Mouse (Mus musculus) heart, embryonic 15.5 days (tissue): ENCODE measurements around the gene Efemp2. TPM values are rescaled to one million over a fixed set of nuclear protein-coding genes. Genes with fewer than 3 reads are reported as not detected.

Source experiments
- ATAC-seq: fragments of 200-750 bp; cut with Nextera tagmentation; replicated peaks from 2 replicates; pipeline ENCODE4 v1.8.0; 2017; ENCODE audit warnings: low read depth, moderate TSS enrichment; ENCODE audit not compliant: insufficient number of reproducible peaks, insufficient read depth, low FRiP score
- H3K27ac ChIP-seq: fragments of 300-500 bp; sonication (generic); 2 replicates; pipeline ENCODE4 v1.5.1; 2015; ENCODE audit warnings: mild to moderate bottlenecking, inconsistent platforms
- H3K27me3 ChIP-seq: fragments of 300-500 bp; sonication (generic); 2 replicates; pipeline ENCODE4 v1.6.1; 2015; ENCODE audit warnings: inconsistent platforms
- H3K36me3 ChIP-seq: fragments of 300-500 bp; sonication (generic); 2 replicates; pipeline ENCODE4 v1.6.1; 2015; ENCODE audit warnings: mild to moderate bottlenecking, inconsistent platforms
- H3K4me1 ChIP-seq: fragments of 300-500 bp; sonication (generic); replicated peaks from 2 replicates; pipeline ENCODE4 v1.6.1; 2015; ENCODE audit warnings: inconsistent platforms
- H3K4me2 ChIP-seq: fragments of 300-500 bp; sonication (generic); 2 replicates; pipeline ENCODE4 v1.6.1; 2015; ENCODE audit warnings: inconsistent platforms, mild to moderate bottlenecking, moderate library complexity
- H3K4me3 ChIP-seq: fragments of 300-500 bp; sonication (generic); 2 replicates; pipeline ENCODE4 v1.5.1; 2015; ENCODE audit warnings: mild to moderate bottlenecking, inconsistent platforms
- H3K9ac ChIP-seq: fragments of 300-500 bp; sonication (generic); 2 replicates; pipeline ENCODE4 v1.6.1; 2015; ENCODE audit warnings: mild to moderate bottlenecking, inconsistent platforms
- H3K9me3 ChIP-seq: fragments of 300-500 bp; sonication (generic); replicated peaks from 2 replicates; pipeline ENCODE4 v1.6.1; 2016; ENCODE audit warnings: inconsistent platforms
- WGBS: fragments of 180-500 bp; shearing (Covaris S2); methylation state at CpG from one replicate; pipeline ENCODE4 v1.1.7; 2015; ENCODE audit warnings: mixed read lengths; 5-methylcytosine and 5-hydroxymethylcytosine counted together
- polyA plus RNA-seq: library from polyadenylated mRNA; unstranded; fragments of >200 nt; fragmentation: Nextera tagmentation; extraction: Ambion mirVana; gene quantifications from 2 replicates; pipeline ENCODE4 v1.2.1, GENCODE M21; 2015

The Efemp2 gene
- polyA plus RNA-seq, 1 experiment from 2014 or later, result 65.6 TPM

DNA sequence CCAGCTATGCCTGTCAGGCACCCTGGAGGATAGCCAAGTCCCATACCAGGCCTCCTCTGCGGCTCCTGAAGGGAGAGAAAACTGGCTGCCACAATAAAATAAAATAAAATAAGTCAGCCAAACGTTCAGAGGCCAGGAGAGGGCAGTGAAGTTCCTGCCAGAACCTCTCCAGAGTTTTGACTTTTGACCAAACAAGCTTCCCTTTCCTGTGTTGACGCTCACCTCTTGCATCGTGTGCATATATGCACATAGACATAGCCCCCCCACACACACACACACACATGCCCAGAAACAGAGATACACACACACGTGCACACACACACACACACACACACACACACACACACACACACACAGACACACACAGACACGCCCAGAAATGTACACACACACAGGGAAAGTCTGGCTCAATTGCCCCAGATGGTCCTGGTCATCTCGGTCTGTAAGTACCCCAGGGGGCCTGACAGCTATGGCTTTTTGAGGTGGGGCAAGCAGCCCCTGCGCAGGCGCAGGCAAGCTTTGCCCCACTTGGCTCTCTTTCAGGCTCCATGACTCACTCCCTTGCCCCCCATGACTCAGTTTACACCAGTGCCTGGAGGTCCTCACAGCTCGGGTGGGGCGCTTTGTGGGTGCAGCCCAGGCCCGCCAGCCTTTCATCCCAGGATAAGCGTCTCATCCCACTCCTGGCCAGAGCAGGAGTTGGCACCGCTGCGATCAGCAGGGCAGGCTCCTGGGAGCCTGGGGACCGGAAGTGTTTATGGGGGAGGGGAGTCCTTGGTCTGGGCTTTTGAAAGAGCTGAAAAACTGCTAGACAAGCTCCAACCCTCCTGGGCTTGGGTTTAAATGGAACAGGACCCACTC is 40.5 kb upstream of the Efemp2 start:
- Histone ChIP-seq H3K4me2 (peak overlapping the region; percentile 86), H3K4me3 (peak overlapping the region; percentile 46), H3K27me3 (peaks cover 5% of the 10 kb centered on the region; the same call in 1 of the 2 replicates), H3K9ac (peak overlapping the region; percentile 47), H3K27ac (peak overlapping the region; percentile 73), H3K9me3 (no peaks in the 10 kb centered on the region), H3K36me3 (no peaks in the 10 kb centered on the region), H3K4me1 (peaks cover 29% of the 10 kb centered on the region)
- peak; percentile 58; the same call in 1 of the 2 replicates for ATAC-seq
- WGBS, result 6% methylated on average over 16 of the region's 16 CpGs

DNA sequence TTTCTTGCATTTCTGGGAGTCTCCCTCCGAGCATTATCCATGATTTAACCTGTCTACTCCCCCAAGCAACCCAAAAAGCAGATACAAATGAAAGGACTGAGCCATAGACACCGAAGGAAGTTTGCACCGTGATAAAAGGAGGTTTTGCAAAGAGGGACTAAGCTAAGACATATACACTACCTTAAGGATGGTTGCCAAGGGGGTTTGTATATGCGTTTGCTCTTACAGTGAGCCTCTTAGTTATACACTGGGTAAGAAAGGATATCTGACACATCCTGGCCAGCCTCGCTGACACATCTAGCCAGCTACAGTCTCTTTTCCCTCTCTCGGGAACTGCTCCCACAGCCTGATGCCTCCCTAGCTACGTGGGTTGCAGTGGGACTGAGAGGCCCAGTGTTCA is 39.8 kb upstream of the Efemp2 start:
- Histone ChIP-seq H3K9me3 (no peaks in the 10 kb centered on the region), H3K4me1 (peaks cover 28% of the 10 kb centered on the region), H3K4me3 (peak overlapping the region; percentile 46; the same call in 1 of the 2 replicates), H3K9ac (no peak overlapping the region), H3K27me3 (peaks cover 5% of the 10 kb centered on the region; the same call in 1 of the 2 replicates), H3K36me3 (no peaks in the 10 kb centered on the region), H3K27ac (peak overlapping the region; percentile 73; the same call in 1 of the 2 replicates), H3K4me2 (peak overlapping the region; percentile 86)
- WGBS, result 48% methylated on average over 7 of the region's 7 CpGs
- no peak for ATAC-seq

DNA sequence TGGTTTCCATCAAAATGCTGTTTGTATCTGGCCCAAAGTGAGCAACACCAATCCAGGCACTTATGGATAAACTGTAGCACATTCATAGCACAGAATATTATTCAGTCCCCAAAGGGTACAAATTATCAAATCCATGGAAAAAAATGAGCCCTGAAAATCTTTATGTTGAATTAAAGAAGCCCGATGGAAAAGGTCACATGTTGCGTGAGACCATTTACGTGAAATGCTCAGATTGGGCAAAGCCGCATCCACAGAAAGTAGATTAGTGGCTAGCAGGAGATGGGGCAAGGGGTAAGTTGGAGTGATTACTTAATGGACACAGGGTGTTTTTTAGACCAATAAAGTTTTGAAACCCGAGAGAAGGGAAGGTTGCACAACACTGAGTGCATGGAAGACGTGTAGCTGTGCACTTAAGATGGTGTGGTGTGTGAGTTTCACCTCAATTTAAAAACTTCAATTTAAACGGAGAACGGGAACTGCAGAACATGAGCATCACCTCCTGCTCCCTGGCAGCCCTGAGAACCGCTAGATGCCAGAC is 29.3 kb upstream of the Efemp2 start:
- Histone ChIP-seq H3K4me1 (peaks cover 20% of the 10 kb centered on the region), H3K9me3 (no peaks in the 10 kb centered on the region), H3K9ac (no peak overlapping the region), H3K27me3 (peaks cover 41% of the 10 kb centered on the region), H3K4me3 (no peak overlapping the region), H3K36me3 (no peaks in the 10 kb centered on the region), H3K27ac (no peak overlapping the region), H3K4me2 (no peak overlapping the region)
- 61% methylated on average over 9 of the region's 9 CpGs for WGBS
- no peak for ATAC-seq

DNA sequence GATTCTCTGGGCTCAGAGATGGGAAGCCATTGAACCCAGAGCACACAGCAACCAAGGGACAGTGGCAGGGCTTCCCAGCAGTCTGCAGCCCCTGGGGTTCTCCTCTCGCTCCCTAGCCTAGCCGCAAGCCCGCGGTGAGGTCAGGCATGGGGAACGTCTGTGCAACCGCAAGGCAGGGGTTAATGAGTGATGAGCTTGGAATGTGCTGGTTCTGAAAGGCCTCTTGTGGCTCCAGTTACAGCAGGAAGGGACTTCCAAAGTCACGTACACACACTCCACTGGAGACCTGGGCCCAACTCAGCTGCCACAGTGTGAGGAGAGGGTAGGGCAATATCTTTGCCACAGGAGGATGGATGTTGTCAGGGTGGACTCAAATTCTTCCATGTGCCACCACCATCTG is 28.8 kb upstream of the Efemp2 start:
- no peaks in the 10 kb centered on the region for H3K36me3 ChIP-seq
- ATAC-seq, result no peak
- H3K27me3 ChIP-seq, result peaks cover 46% of the 10 kb centered on the region
- WGBS, result 15% methylated on average over 7 of the region's 7 CpGs
- H3K4me2 ChIP-seq, result no peak overlapping the region
- no peak overlapping the region for H3K27ac ChIP-seq
- H3K4me3 ChIP-seq, result no peak overlapping the region
- no peaks in the 10 kb centered on the region for H3K9me3 ChIP-seq
- H3K9ac ChIP-seq, result no peak overlapping the region
- H3K4me1 ChIP-seq, result peaks cover 20% of the 10 kb centered on the region

DNA sequence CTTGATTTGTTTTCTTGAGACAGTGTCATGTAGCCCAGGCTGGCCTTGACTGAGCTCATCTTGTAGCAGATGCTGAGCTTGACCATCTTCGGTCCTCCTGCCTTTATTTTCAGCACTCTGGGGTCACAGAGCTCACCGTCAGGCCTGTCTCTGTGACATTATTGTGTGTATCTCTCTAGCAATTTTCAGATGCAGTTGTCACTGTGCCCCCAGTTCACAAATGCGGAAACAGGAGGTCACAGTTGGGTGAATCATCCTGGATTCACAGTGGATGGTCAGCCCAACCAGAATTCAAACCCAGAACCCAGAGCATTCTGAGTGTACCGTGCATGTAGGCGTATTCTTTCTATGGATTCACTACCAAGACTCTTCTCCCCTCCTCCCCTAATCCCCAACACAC is 28.0 kb upstream of the Efemp2 start:
- WGBS, result 83% methylated on average over 5 of the region's 5 CpGs
- Histone ChIP-seq H3K27ac (no peak overlapping the region), H3K4me1 (peaks cover 20% of the 10 kb centered on the region), H3K4me3 (no peak overlapping the region), H3K36me3 (no peaks in the 10 kb centered on the region), H3K9me3 (no peaks in the 10 kb centered on the region), H3K27me3 (peaks cover 54% of the 10 kb centered on the region), H3K9ac (no peak overlapping the region), H3K4me2 (no peak overlapping the region)
- ATAC-seq, result no peak

DNA sequence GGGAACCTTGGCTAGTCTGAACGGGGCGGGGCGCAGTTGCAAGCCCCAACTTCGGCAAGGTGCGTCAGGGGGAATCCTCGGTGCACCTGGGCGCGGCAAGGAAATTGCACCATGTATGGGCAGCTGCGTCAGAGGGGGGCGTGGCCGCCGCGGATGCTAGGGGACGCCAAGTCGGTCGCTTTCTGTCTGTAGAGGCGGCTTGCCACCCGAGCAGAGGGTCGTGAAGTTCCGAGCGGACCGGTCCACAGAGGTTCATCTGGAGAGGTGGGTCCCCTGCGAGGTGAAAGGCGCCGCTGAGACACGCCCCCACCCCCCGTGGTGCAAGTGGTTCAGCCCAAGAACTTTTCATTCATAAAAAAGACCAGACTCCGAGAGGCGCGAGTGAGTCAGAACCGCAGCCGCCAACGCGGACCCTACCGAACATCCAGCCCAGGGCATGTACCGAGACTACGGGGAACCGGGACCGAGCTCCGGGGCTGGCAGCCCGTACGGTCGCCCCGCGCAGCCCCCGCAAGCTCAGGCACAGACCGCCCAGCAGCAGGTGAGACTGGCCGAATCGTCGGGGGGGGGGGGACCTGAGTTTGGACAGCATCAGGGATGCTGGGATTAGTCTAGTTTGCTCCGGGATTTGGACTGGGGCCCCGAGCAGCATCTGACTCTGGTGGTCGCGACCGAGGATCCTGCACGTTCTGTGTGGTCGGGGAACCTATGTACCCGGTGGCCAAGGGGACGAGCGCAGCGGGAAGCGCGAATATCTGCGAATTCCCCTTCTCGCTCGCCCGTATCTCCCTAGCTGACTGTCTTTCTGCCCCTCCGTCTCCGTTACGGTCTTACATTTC is 26.0 kb upstream of the Efemp2 start, which contains the start of gene Fosl1:
Gene Fosl1, plus strand, starts transcription at position 33 of the 839 bp plus-strand sequence.
- Histone ChIP-seq H3K9me3 (no peaks in the 10 kb centered on the region), H3K27me3 (peaks cover 54% of the 10 kb centered on the region), H3K4me2 (peak within 1 kb of the TSS; percentile 95), H3K27ac (no peak within 1 kb of the TSS), H3K4me1 (peaks cover 20% of the 10 kb centered on the region), H3K36me3 (no peaks in the 10 kb centered on the region), H3K9ac (peak within 1 kb of the TSS; percentile 42), H3K4me3 (peak within 1 kb of the TSS; percentile 60)
- peak; percentile 70 for ATAC-seq
- under 1% methylated on average over 70 of the region's 70 CpGs for WGBS

DNA sequence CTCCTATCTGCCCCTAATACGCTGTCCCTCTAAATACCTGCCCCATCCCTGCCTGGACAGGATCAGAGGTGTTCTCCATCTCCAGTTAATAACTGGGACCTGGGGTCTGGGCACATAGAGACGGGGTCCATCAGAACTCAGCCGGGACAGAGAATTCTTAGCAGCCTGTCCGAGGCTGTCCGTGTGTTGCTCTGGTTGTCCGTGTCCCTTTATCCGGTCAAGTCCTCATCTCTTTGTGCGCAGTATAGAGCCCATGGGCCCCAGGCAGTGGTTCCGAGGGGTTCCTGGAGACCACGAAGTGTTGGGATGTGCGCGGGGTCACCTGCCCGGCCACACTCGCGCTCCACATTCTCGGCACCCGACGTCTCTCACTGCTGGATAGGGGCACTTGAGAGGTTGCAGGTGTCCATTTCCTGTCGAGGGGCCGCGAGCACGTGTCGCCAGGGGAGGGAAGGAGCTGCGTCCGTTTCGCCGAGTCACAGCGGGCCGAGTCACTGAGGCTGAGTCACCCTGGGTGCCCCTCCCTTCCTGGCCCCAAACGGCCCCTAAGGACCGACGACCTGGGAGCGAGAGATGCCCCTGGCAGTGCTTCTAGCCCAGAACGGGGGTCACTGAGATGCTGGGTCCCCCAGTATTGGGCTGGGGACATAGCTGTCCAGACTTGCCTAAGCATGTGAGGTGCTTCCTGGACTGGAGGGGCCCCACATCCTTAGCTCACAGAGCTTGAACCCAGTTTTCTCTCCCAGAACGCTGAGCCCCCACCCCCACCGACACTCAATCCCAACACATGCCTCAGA is 25.2 kb upstream of the Efemp2 start:
- 7% methylated on average over 36 of the region's 36 CpGs for WGBS
- Histone ChIP-seq H3K4me3 (peak overlapping the region; percentile 60), H3K4me2 (peak overlapping the region; percentile 95), H3K9ac (peak overlapping the region; percentile 42; the same call in 1 of the 2 replicates), H3K27me3 (peaks cover 54% of the 10 kb centered on the region), H3K4me1 (peaks cover 20% of the 10 kb centered on the region), H3K9me3 (no peaks in the 10 kb centered on the region), H3K27ac (no peak overlapping the region), H3K36me3 (no peaks in the 10 kb centered on the region)
- ATAC-seq, result no peak

DNA sequence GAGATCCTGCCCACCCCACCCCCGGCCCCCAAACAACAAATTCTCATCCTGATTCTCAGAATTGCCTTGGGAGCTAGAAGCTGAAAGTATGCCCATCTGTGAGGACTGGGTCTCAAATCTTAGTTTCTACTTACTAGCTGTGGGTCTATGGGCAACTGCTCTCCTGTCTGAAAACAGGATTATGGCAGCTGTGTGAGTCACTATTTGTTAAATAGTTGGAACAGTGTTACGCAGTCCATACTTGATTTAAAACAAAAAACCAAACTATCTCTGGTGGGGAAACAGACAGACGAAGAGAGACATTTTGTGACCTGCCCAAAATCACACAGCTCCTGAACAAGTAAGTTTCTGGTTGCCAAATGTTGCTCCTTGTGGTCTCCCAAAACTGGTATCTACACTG is 24.1 kb upstream of the Efemp2 start:
- H3K9me3 ChIP-seq, result no peaks in the 10 kb centered on the region
- no peak overlapping the region for H3K4me3 ChIP-seq
- no peak for ATAC-seq
- H3K4me1 ChIP-seq, result peaks cover 23% of the 10 kb centered on the region
- no peaks in the 10 kb centered on the region for H3K36me3 ChIP-seq
- no peak overlapping the region for H3K9ac ChIP-seq
- peaks cover 53% of the 10 kb centered on the region for H3K27me3 ChIP-seq
- H3K27ac ChIP-seq, result no peak overlapping the region
- WGBS, result 65% methylated on average over 3 of the region's 3 CpGs
- H3K4me2 ChIP-seq, result no peak overlapping the region

DNA sequence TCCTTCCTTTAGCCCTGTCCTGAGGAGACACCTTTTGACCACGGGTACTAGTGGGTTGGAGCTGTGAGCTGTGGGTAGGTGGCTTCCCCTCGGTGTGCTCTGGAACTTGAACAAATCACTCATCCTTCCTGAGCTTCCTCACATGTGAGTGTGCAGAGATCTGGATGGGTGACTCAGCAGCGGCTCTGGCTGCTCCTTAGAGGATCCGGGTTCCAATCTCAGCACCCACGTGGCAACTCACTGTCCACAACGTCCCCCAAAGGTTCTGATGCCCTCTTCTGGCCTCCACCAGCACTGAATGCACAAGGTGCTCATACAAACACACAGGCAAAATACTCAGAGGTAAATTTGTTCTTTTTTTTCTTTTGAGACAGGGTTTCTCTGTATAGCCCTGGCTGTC is 22.0 kb upstream of the Efemp2 start:
- Histone ChIP-seq H3K27me3 (peaks cover 38% of the 10 kb centered on the region), H3K4me2 (no peak overlapping the region), H3K9ac (no peak overlapping the region), H3K4me3 (no peak overlapping the region), H3K36me3 (no peaks in the 10 kb centered on the region), H3K4me1 (peaks cover 39% of the 10 kb centered on the region), H3K9me3 (no peaks in the 10 kb centered on the region), H3K27ac (no peak overlapping the region)
- no peak for ATAC-seq
- 75% methylated on average over 6 of the region's 6 CpGs for WGBS

DNA sequence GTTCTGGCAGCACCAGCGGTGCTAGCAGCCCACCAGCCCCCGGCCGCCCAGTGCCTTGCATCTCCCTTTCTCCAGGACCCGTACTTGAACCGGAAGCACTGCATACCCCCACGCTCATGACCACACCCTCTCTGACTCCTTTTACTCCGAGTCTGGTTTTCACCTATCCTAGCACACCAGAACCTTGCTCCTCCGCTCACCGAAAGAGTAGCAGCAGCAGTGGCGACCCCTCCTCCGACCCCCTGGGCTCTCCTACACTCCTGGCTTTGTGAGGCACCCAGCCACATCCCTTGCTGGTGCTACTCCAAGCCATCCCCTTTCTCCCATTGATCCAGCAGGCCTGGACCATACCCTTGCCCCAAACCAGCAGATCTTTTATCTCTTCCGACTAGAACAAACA is 18.7 kb upstream of the Efemp2 start:
- peak overlapping the region; percentile 64 for H3K4me3 ChIP-seq
- peaks cover 34% of the 10 kb centered on the region for H3K4me1 ChIP-seq
- H3K4me2 ChIP-seq, result peak overlapping the region; percentile 94
- no peaks in the 10 kb centered on the region for H3K36me3 ChIP-seq
- H3K27ac ChIP-seq, result peak overlapping the region; percentile 88; the same call in 1 of the 2 replicates
- WGBS, result 80% methylated on average over 11 of the region's 12 CpGs
- peak overlapping the region; percentile 80; the same call in 1 of the 2 replicates for H3K9ac ChIP-seq
- no peaks in the 10 kb centered on the region for H3K9me3 ChIP-seq
- peaks cover 6% of the 10 kb centered on the region; the same call in 1 of the 2 replicates for H3K27me3 ChIP-seq
- no peak for ATAC-seq
